In genomic region chr12:110550364-110550763, GRCm38 (mm10) we compare ENCODE assay signal across 14 mouse cellular contexts.
"Had no signal": no experiment of that assay in that cellular context is flagged by ENCODE, and none has a peak within 500 bp of the region (broad histone marks: within the 10 kb centered on the region; RNA-seq: fewer than 3 reads in every experiment).

No protein-coding gene starts in this region.

- H3K4me1 ChIP-seq: intestine, embryonic 15.5 days; kidney, embryonic 15.5 days had no signal

- H3K4me2 ChIP-seq: intestine, embryonic 15.5 days; kidney, embryonic 15.5 days; lung, embryonic 14.5 days had no signal

- H3K9me3 ChIP-seq: intestine, embryonic 15.5 days; kidney, embryonic 15.5 days had no signal

- H3K9ac ChIP-seq: intestine, embryonic 15.5 days; kidney, embryonic 15.5 days; liver, embryonic 14.5 days; lung, embryonic 14.5 days had no signal

- H3K4me3 ChIP-seq: intestine, embryonic 15.5 days; kidney, embryonic 15.5 days had no signal

- ATAC-seq: lung, postnatal 0 days had no signal

- H3K27me3 ChIP-seq: intestine, embryonic 15.5 days; kidney, embryonic 15.5 days had no signal

- DNase-seq: kidney, adult 11 months; kidney, adult 8-10 months; kidney, postnatal 10 days; kidney, postnatal 36 days; lung, embryonic 14.5 days; midbrain, embryonic 14.5 days; thymus, adult 2 months; thymus, postnatal 14 days had no signal

- H3K27ac ChIP-seq: intestine, embryonic 15.5 days; kidney, embryonic 15.5 days; liver, embryonic 14.5 days; macrophage; stomach, postnatal 0 days had no signal
